Mouse (Mus musculus) left cerebral cortex, postnatal 10 days (tissue): ENCODE measurements at regions not wholly inside any gene's neighbourhood (a gene's known extent, or its start where the extent isn't known, plus 50 kb on each side); places are given as distances from the start of the nearest gene placed in this dataset.

Experiments
- DNase-seq, 2 experiments: peaks; one replicate each; pipeline ENCODE4 v3.0.0; 2021 to 2022; ENCODE audit warnings: low spot score in 2 of 2, mixed read lengths in 1 of 2; ENCODE audit errors: extremely low spot score in 1 of 2
- intact Hi-C: fragments of 180-260 bp; cut with DNase I; formaldehyde crosslinking; loops from one replicate; pipeline ENCODE4 v1.15.1; 2025

GRCm38 (mm10) chr11:109046446-109046845 lies 97.7 kb downstream of the E030025P04Rik start:
- intact Hi-C loops = no loop called here

GRCm38 (mm10) chr11:109040519-109040916 lies 103.7 kb downstream of the E030025P04Rik start:
- intact Hi-C loops = no loop called here
- peak in 1 of 2 experiments; percentile 41 for DNase-seq

More at GRCm38 (mm10) chr11:109046446-109046845, 97.7 kb downstream of the E030025P04Rik start:
- no peak for DNase-seq

GRCm38 (mm10) chr11:109039792-109040518 lies 104.2 kb downstream of the E030025P04Rik start:
- intact Hi-C loops = no loop called here
- no peak for DNase-seq

- no peak for DNase-seq
- intact Hi-C loops = no loop called here
Observed at GRCm38 (mm10) chr11:109039060-109039791, 104.9 kb downstream of the E030025P04Rik start.

GRCm38 (mm10) chr11:109038136-109038535 lies 106.0 kb downstream of the E030025P04Rik start:
- intact Hi-C loops = no loop called here

GRCm38 (mm10) chr11:109034596-109034995 lies 109.6 kb downstream of the E030025P04Rik start:
- no peak for DNase-seq
- intact Hi-C loops = loop anchor here (5.0 kb wide), 1 partner anchor 107 kb away; no protein-coding TSS in a partner anchor

More at GRCm38 (mm10) chr11:109038136-109038535, 106.0 kb downstream of the E030025P04Rik start:
- DNase-seq = no peak

GRCm38 (mm10) chr11:109034072-109034471 lies 110.1 kb downstream of the E030025P04Rik start:
- intact Hi-C loops = loop anchor here (5.0 kb wide), 1 partner anchor 107 kb away; no protein-coding TSS in a partner anchor
- peak in 1 of 2 experiments; percentile 49 for DNase-seq

GRCm38 (mm10) chr11:109032729-109033128 lies 111.4 kb downstream of the E030025P04Rik start:
- peak; percentile 83 to 84 for DNase-seq
- intact Hi-C loops = loop anchor here (5.0 kb wide), 1 partner anchor 105 kb away; no protein-coding TSS in a partner anchor

GRCm38 (mm10) chr11:109030486-109030885 lies 110.3 kb downstream of the Axin2 start:
- peak in 1 of 2 experiments; percentile 47 for DNase-seq
- intact Hi-C loops = loop anchor here (5.0 kb wide), 1 partner anchor 103 kb away; no protein-coding TSS in a partner anchor

GRCm38 (mm10) chr11:109029894-109030293 lies 109.7 kb downstream of the Axin2 start:
- intact Hi-C loops = loop anchor here (5.0 kb wide), 1 partner anchor 103 kb away; no protein-coding TSS in a partner anchor
- no peak for DNase-seq

GRCm38 (mm10) chr11:109014806-109015205 lies 94.7 kb downstream of the Axin2 start:
- intact Hi-C loops = no loop called here
- DNase-seq = no peak

- DNase-seq = no peak
- intact Hi-C loops = no loop called here
Observed at GRCm38 (mm10) chr11:109011161-109011560, 91.0 kb downstream of the Axin2 start.

GRCm38 (mm10) chr11:109008872-109009271 lies 88.7 kb downstream of the Axin2 start:
- DNase-seq = no peak
- intact Hi-C loops = no loop called here

GRCm38 (mm10) chr11:109005681-109006080 lies 85.5 kb downstream of the Axin2 start:
- intact Hi-C loops = no loop called here
- no peak for DNase-seq
